Mouse (Mus musculus) c-Kit-negative CD71-positive TER-119-positive erythroid progenitor cells, embryonic 14.5 days (primary cell): ENCODE results near the gene Ptprg.

Source experiments
- DNase-seq: peaks from one replicate; pipeline ENCODE4 v3.0.0-alpha.2; 2013; ENCODE audit warnings: low read depth, low spot score

The Ptprg gene

GRCm38 (mm10) chr14:11682441-11682840 lies 129.1 kb downstream of the Ptprg start:
- DNase-seq = no peak

DNA sequence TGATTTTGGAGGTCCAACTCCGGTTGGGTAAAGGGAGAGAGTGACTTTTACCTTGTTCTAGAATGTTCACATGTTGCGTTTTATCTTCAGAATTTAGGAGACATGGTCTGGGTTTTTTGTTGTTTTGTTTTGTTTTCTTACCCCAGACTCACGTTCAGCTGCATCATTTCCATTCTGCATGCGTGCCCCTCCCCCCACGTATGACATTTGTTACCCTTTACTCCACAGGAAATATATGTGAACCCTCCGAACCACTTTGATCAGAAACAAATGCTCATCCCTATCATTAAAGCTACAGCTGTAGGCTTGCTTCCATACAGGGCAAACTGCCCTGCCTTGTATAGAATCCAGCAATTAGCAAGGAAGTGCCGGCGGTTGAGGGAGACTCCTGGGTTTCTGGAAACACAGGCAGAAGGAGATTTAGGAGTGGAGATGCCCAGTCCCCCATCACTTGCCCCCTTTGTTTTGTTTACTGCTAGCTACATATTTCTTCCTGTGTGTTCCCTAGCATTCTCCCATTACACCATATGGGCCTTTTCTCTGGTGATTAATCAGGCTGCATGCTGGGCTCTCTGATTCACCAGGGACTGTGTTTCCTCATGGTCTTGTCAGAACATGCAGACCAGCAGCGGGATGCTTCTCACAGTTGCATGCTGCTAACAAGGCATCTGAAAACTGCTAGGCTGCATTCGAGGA lies 130.2 kb downstream of the Ptprg start:
- DNase-seq = no peak

- DNase-seq = no peak
Observed at GRCm38 (mm10) chr14:11684104-11684503, 130.8 kb downstream of the Ptprg start.

DNA sequence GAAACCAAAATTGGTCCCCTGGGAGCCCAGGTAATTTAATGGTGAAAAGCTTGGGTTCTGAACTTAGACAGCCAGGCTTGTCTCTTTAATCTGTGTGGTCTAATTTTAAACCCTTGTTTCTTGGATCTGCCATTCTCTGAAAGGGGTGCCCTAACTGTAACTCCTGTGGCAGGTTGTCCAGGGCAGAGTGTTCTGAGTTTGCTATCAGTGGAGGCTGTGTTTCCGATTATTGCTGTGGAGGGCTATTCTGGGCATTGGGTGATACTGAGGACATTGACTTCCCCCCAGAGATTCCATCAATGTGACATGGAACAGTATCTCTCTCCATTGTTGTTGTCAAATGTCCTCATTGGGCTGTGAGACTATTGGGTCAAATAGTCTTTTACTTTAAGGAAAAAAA lies 134.2 kb downstream of the Ptprg start:
- no peak for DNase-seq

DNA sequence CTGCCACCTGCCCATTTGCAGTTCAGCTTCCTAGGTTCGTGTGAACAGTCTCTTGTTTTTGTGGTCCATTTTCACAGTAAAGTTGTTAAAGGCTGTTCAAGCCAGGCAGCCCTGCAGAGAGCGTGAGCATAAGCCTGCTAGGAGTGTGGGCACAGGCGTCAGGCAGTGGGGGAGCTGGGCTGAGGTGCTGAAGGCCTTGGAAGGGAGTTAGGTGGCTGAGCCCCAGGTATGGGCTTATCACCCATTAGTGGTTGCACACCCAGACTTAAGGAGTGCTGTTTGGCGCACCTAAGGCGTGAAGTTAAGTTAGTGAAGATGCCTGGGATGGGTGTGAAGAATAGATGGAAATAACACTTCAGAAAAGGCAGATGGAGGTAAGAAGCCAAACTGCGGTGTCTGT lies 134.8 kb downstream of the Ptprg start:
- no peak for DNase-seq

- DNase-seq = no peak
Observed at GRCm38 (mm10) chr14:11690066-11690465, 136.7 kb downstream of the Ptprg start.

- DNase-seq = no peak
Observed at GRCm38 (mm10) chr14:11691531-11691930, 138.2 kb downstream of the Ptprg start.

GRCm38 (mm10) chr14:11698880-11699279 lies 145.5 kb downstream of the Ptprg start:
- no peak for DNase-seq

DNA sequence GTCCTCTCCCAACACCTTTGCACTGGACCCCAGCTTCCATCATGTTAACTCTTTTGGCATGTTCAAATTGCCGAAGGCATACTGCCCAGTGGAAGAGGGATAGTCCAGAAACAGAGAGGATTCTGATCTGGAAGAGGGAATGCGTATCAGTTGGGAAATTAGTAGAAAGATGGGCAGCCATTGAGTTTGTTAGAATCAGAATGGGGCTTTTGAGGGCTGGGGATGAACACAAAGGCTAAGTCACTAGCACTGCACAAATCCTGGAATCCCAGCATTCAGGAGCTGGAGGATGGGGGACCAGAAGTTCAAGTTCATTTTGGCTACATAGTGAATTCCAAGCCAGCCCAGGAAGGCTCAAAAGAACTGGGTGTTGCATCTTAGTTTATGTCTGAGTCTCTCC lies 146.3 kb downstream of the Ptprg start:
- no peak for DNase-seq

GRCm38 (mm10) chr14:11701516-11702249 lies 148.4 kb downstream of the Ptprg start:
- no peak for DNase-seq

GRCm38 (mm10) chr14:11702770-11703477 lies 149.6 kb downstream of the Ptprg start:
- no peak for DNase-seq

DNA sequence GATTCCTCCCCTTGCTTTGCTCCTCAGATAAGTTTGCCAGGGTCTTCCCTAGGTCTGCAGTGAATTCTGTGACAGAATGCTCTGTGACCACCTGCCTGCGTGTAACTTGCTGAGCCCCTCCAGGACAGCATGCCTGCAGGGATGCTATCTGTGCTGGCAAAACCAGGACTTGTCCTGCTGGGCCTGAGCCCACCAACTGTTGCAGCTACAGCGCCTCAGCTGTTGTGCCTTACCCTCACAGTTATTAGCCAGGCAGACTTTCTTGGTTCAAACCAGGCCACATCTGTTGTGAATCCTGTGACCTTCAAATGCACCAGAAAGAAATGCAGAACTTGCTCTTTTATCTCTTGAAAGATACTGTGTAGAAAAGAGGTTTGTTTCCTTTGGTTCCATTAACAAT lies 151.5 kb downstream of the Ptprg start:
- DNase-seq = no peak

- DNase-seq = no peak
Observed at GRCm38 (mm10) chr14:11709352-11709751, 156.0 kb downstream of the Ptprg start.

DNA sequence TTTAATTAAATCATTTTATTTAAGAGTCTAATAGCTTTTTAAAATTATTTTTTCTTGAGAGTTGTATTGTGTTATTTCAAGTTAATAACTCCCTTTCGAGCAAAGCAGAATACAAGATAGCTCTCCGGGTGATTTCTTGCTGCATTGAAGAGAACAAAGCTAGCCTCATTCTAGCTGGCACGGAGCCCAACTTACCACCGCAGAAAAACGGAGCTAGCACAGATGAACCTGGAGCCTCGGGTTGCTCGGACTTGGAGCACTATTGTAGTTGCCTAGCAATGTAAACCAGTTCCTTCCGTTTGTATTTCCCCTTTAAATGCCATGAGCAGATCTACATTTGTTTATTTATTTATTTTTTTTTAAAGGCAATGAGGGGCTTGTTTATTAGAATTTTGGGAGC lies 156.5 kb downstream of the Ptprg start:
- DNase-seq = no peak

DNA sequence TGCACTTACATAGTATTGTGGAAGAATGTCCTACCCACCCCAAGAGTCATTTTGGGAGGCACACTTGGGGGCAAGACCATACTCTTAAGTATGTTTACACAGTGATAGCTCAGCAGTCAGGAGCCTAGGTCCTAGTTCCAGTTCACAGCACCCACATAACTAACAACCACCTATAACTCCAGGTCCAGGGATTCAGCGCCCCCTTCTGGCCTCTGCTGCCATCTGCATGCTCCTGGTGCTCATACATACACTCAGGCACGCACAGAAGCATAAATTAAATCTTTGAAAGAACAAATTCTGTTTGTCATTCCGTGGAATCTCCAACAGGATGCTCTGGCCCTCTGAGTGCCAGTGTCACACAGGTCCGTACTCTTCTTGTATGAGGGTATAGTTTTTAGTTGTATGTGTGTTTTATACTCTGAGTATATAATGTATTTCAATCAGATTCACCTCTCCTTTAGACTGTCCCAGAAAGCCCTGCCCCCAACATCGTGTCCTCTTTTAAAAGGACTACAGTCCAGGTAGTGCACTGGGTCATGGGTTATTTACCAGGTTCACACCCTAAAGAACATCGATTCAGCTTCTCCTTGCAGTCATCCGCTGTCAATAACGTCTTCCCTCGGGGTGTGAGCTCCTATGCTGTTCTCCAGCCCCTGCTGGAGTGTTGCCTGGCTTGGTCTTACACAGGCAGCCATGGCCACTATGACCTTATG lies 157.2 kb downstream of the Ptprg start:
- DNase-seq = no peak

GRCm38 (mm10) chr14:11712146-11712545 lies 158.8 kb downstream of the Ptprg start:
- DNase-seq = no peak

GRCm38 (mm10) chr14:11716230-11716629 lies 162.9 kb downstream of the Ptprg start:
- no peak for DNase-seq

- DNase-seq = no peak
Observed at GRCm38 (mm10) chr14:11718201-11718600, 164.9 kb downstream of the Ptprg start.

GRCm38 (mm10) chr14:11719259-11719658 lies 165.9 kb downstream of the Ptprg start:
- DNase-seq = no peak

- DNase-seq = no peak
Observed at GRCm38 (mm10) chr14:11722101-11722500, 168.8 kb downstream of the Ptprg start.

GRCm38 (mm10) chr14:11723876-11724275 lies 170.5 kb downstream of the Ptprg start:
- DNase-seq = no peak
